ENCODE assay signal across 9 mouse cellular contexts in the genomic region with DNA sequence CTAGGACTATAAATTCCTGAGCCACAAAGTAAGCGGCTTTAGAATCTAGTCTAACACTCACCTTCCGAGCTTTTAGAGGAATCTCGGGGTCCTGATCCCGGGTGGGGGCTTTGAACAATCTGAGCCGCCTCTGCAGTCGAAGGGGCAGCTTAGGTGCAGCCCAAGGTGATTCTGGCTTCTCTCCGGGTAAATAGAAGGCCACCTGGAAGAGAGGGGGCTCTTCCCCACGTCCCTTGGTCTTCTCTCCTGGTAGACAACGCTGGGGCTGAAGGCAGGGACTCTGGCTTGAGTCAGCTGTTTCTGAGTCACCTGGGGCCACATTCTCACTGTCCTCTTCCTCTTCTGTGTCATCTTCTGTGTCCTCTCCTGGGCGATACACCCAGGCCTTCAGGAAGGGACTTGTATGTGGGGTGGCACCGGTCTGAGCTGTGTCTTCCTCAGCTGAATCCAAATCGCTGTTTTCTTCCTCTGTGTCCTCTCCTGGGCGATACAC. TPM values are rescaled to one million over a fixed set of nuclear protein-coding genes. Genes with fewer than 3 reads are reported as not detected.
DNase-seq lines count a peak whose midpoint lies in the region; ATAC-seq and TF ChIP-seq lines count a peak whose summit lies in the region.
"Had no signal": no experiment of that assay in that cellular context is flagged by ENCODE, and none has a peak within 500 bp of the region (broad histone marks: within the 10 kb centered on the region; RNA-seq: fewer than 3 reads in every experiment).

No protein-coding gene starts in this region.

- H3K4me2 ChIP-seq in heart, embryonic 13.5 days = peak overlapping the region; percentile 91
- peak overlapping the region; percentile 13 for H3K4me2 ChIP-seq in embryonic facial prominence, embryonic 14.5 days (ENCODE audit: low read depth, low read length)

- no peak for DNase-seq in heart, postnatal 36 days
- no peak for DNase-seq in embryonic facial prominence, embryonic 14.5 days (ENCODE audit: low spot score)
- no peak for DNase-seq in liver, adult 2 months (ENCODE audit: extremely low read depth, low read depth, low spot score)
- DNase-seq in ovary, postnatal 10 days (ENCODE audit: low spot score) = no peak
- DNase-seq in cerebellum, adult 11 months = no peak
- no peak for DNase-seq in thymus, adult 18-20 months

- H3K9me3 ChIP-seq in heart, embryonic 13.5 days = no peaks in the 10 kb centered on the region
- no peaks in the 10 kb centered on the region for H3K9me3 ChIP-seq in E14TG2a.4 (ENCODE audit: low read length)
- no peaks in the 10 kb centered on the region for H3K9me3 ChIP-seq in embryonic facial prominence, embryonic 14.5 days (ENCODE audit: control insufficient read depth, low read length)

- intact Hi-C loops in heart, postnatal 36 days (cut with DNase I) = no loop called here

- 72% methylated on average over 13 of the region's 13 CpGs for WGBS in heart, embryonic 13.5 days
- 88% methylated on average over 13 of the region's 13 CpGs for WGBS in embryonic facial prominence, embryonic 14.5 days
- WGBS in liver, adult 2 months = 71% methylated on average over 13 of the region's 13 CpGs

- H3K4me3 ChIP-seq in heart, embryonic 13.5 days = peak overlapping the region; percentile 92
- H3K4me3 ChIP-seq in E14TG2a.4 (replicated peaks; ENCODE audit: low read length) = peak overlapping the region; percentile 79
- H3K4me3 ChIP-seq in embryonic facial prominence, embryonic 14.5 days (ENCODE audit: low read depth, low read length) = no peak overlapping the region
- no peak overlapping the region; the same call in 1 of the 2 replicates for H3K4me3 ChIP-seq in liver, adult 2 months (ENCODE audit: insufficient read depth, low read depth, low read length)

- H3K79me2 ChIP-seq in liver, adult 2 months (ENCODE audit: control insufficient read depth, insufficient read depth, low read length) = peaks cover 8% of the 10 kb centered on the region

- H3K27ac ChIP-seq in heart, embryonic 13.5 days (replicated peaks) = peak overlapping the region; percentile 89
- H3K27ac ChIP-seq in embryonic facial prominence, embryonic 14.5 days (replicated peaks; ENCODE audit: low read depth, low read length) = no peak overlapping the region
- H3K27ac ChIP-seq in liver, adult 2 months (replicated peaks; ENCODE audit: insufficient read depth, low read depth, low read length) = peak overlapping the region; percentile 51

- peak overlapping the region; percentile 88 for H3K9ac ChIP-seq in heart, embryonic 13.5 days
- H3K9ac ChIP-seq in embryonic facial prominence, embryonic 14.5 days (ENCODE audit: low read depth, low read length) = no peak overlapping the region
- peak overlapping the region; percentile 16 for H3K9ac ChIP-seq in liver, adult 2 months (ENCODE audit: low read depth, low read length)

- peaks cover 46% of the 10 kb centered on the region for H3K4me1 ChIP-seq in heart, embryonic 13.5 days
- peaks cover 71% of the 10 kb centered on the region for H3K4me1 ChIP-seq in E14TG2a.4 (replicated peaks; ENCODE audit: low read depth, low read length)
- H3K4me1 ChIP-seq in embryonic facial prominence, embryonic 14.5 days (ENCODE audit: control insufficient read depth, insufficient read depth, low read length) = peaks cover 17% of the 10 kb centered on the region
- peaks cover 11% of the 10 kb centered on the region for H3K4me1 ChIP-seq in liver, adult 2 months (ENCODE audit: control insufficient read depth, insufficient read depth, low read length)

- no peak for TF ChIP-seq POLR2A in liver, adult 2 months (IDR thresholded peaks at IDR 0.05; ENCODE audit: extremely low read depth, insufficient read depth, low read length)

- no peak for TF ChIP-seq CTCF in E14TG2a.4 (conservative IDR thresholded peaks at IDR 0.05; ENCODE audit: low read length)
- no peak for TF ChIP-seq CTCF in liver, adult 2 months (IDR thresholded peaks at IDR 0.05; ENCODE audit: low read depth, low read length)

- no peak for ATAC-seq in heart, embryonic 13.5 days (ENCODE audit: extremely low read depth, insufficient number of reproducible peaks, low FRiP score, low TSS enrichment)
- no peak for ATAC-seq in embryonic facial prominence, embryonic 14.5 days (ENCODE audit: low read depth)

- no peaks in the 10 kb centered on the region for H3K27me3 ChIP-seq in heart, embryonic 13.5 days (replicated peaks)
- no peaks in the 10 kb centered on the region for H3K27me3 ChIP-seq in E14TG2a.4 (ENCODE audit: insufficient read depth, low read length)
- H3K27me3 ChIP-seq in embryonic facial prominence, embryonic 14.5 days (replicated peaks; ENCODE audit: control insufficient read depth, insufficient read depth, low read length) = no peaks in the 10 kb centered on the region
- H3K27me3 ChIP-seq in liver, adult 2 months (ENCODE audit: control insufficient read depth, insufficient read depth, low read length) = no peaks in the 10 kb centered on the region

- peaks cover 23% of the 10 kb centered on the region for H3K36me3 ChIP-seq in heart, embryonic 13.5 days
- H3K36me3 ChIP-seq in E14TG2a.4 (ENCODE audit: insufficient read depth, low read length) = peaks cover 29% of the 10 kb centered on the region
- peaks cover 10% of the 10 kb centered on the region; the same call in 1 of the 2 replicates for H3K36me3 ChIP-seq in embryonic facial prominence, embryonic 14.5 days (ENCODE audit: control insufficient read depth, insufficient read depth, low read length)
- H3K36me3 ChIP-seq in liver, adult 2 months (ENCODE audit: control insufficient read depth, insufficient read depth, low read length) = peaks cover 3% of the 10 kb centered on the region; the same call in 1 of the 2 replicates

RNA-seq across cellular contexts. Expression of a gene that starts 2.3 kb away (rescaled TPM):
- 38.5 and 49.6 TPM in 2 replicates for polyA plus RNA-seq in heart, embryonic 13.5 days (2015; fragmentation: Nextera tagmentation; extraction: Ambion mirVana)
- total RNA-seq in heart, postnatal 36 days (2021) = 10 to 100 TPM; 32.0 to 32.9 TPM
- polyA plus RNA-seq in embryonic facial prominence, embryonic 14.5 days (2014; fragmentation: Nextera tagmentation; extraction: Ambion mirVana) = 20.7 and 21.9 TPM in 2 replicates
- 4.3 and 4.4 TPM in 2 replicates for total RNA-seq in liver, adult 2 months (2014; rRNA removed)
- polyA plus RNA-seq in liver, adult 2 months (2012; rRNA removed) = 10.8 and 14.9 TPM in 2 replicates

RNA-seq across cellular contexts. Expression of a gene that starts 2.4 kb away (rescaled TPM):
- 1.1 and 1.2 TPM in 2 replicates for polyA plus RNA-seq in heart, embryonic 13.5 days (2015; fragmentation: Nextera tagmentation; extraction: Ambion mirVana)
- total RNA-seq in heart, postnatal 36 days (2021) = 1 to 10 TPM; 2.7 to 3.2 TPM
- polyA plus RNA-seq in embryonic facial prominence, embryonic 14.5 days (2014; fragmentation: Nextera tagmentation; extraction: Ambion mirVana) = 6.8 and 7.3 TPM in 2 replicates
- 0.55 and 0.60 TPM in 2 replicates for total RNA-seq in liver, adult 2 months (2014; rRNA removed)
- polyA plus RNA-seq in liver, adult 2 months (2012; rRNA removed) = 1.00 and 1.8 TPM in 2 replicates

RNA-seq across cellular contexts. Expression of a gene that starts 13.5 kb away (rescaled TPM):
- 175 and 177 TPM in 2 replicates for polyA plus RNA-seq in heart, embryonic 13.5 days (2015; fragmentation: Nextera tagmentation; extraction: Ambion mirVana)
- 100 to 1,000 TPM; 140 to 148 TPM for total RNA-seq in heart, postnatal 36 days (2021)
- 209 and 236 TPM in 2 replicates for polyA plus RNA-seq in embryonic facial prominence, embryonic 14.5 days (2014; fragmentation: Nextera tagmentation; extraction: Ambion mirVana)
- 68.1 and 84.8 TPM in 2 replicates for total RNA-seq in liver, adult 2 months (2014; rRNA removed)
- 307 and 310 TPM in 2 replicates for polyA plus RNA-seq in liver, adult 2 months (2012; rRNA removed)

RNA-seq across cellular contexts. Expression of a gene that starts 31.0 kb away (rescaled TPM):
- 0.43 and 0.52 TPM in 2 replicates for polyA plus RNA-seq in heart, embryonic 13.5 days (2015; fragmentation: Nextera tagmentation; extraction: Ambion mirVana)
- under 1 TPM; 0.41 to 0.67 TPM for total RNA-seq in heart, postnatal 36 days (2021)
- polyA plus RNA-seq in embryonic facial prominence, embryonic 14.5 days (2014; fragmentation: Nextera tagmentation; extraction: Ambion mirVana) = 0.77 and 1.0 TPM in 2 replicates
- not detected in 2 replicates for total RNA-seq in liver, adult 2 months (2014; rRNA removed)
- not detected in 2 replicates for polyA plus RNA-seq in liver, adult 2 months (2012; rRNA removed)
- total RNA-seq: left cerebral cortex, postnatal 14 days had no signal

RNA-seq across cellular contexts. Expression of a gene that starts 35.1 kb away (rescaled TPM):
- 3.9 TPM in 2 replicates for polyA plus RNA-seq in heart, embryonic 13.5 days (2015; fragmentation: Nextera tagmentation; extraction: Ambion mirVana)
- 1 to 10 TPM; 7.6 to 7.7 TPM for total RNA-seq in heart, postnatal 36 days (2021)
- 2.5 and 3.2 TPM in 2 replicates for polyA plus RNA-seq in embryonic facial prominence, embryonic 14.5 days (2014; fragmentation: Nextera tagmentation; extraction: Ambion mirVana)
- 73.7 and 79.3 TPM in 2 replicates for total RNA-seq in liver, adult 2 months (2014; rRNA removed)
- polyA plus RNA-seq in liver, adult 2 months (2012; rRNA removed) = 37.2 and 37.7 TPM in 2 replicates

Comparison
In these comparisons a context has a peak if more than half of its experiments do, and no peak if none do; other contexts are left out.
1. H3K4me3 ChIP-seq: peak in heart, embryonic 13.5 days (single experiment) and E14TG2a.4 (single experiment); none in embryonic facial prominence, embryonic 14.5 days (single experiment) and liver, adult 2 months (single experiment).